Mouse (Mus musculus) midbrain, postnatal 0 days (tissue): ENCODE data around the gene Dock6. TPM values are rescaled to one million over a fixed set of nuclear protein-coding genes. Genes with fewer than 3 reads are reported as not detected.

Experiments used
- ATAC-seq: fragments of 200-750 bp; cut with Nextera tagmentation; 2 replicates; pipeline ENCODE4 v1.8.0; 2017; ENCODE audit warnings: moderate number of reproducible peaks, mild to moderate bottlenecking, moderate TSS enrichment, moderate library complexity; ENCODE audit not compliant: low FRiP score
- DNase-seq: peaks from one replicate; pipeline ENCODE4 v3.0.0-alpha.2; 2015; ENCODE audit warnings: low spot score
- H3K27ac ChIP-seq: fragments of 300-500 bp; sonication (generic); 2 replicates; pipeline ENCODE4 v1.5.1; 2014; ENCODE audit warnings: low read depth, mild to moderate bottlenecking, low read length, mixed read lengths
- H3K27me3 ChIP-seq: fragments of 300-500 bp; sonication (generic); 2 replicates; pipeline ENCODE4 v1.6.1; 2014; ENCODE audit warnings: low read length, control low read depth, mixed read lengths; ENCODE audit not compliant: insufficient read depth
- H3K36me3 ChIP-seq: fragments of 300-500 bp; sonication (generic); 2 replicates; pipeline ENCODE4 v1.6.1; 2014; ENCODE audit warnings: low read length, control low read depth, mixed read lengths; ENCODE audit not compliant: insufficient read depth
- H3K4me1 ChIP-seq: fragments of 300-500 bp; sonication (generic); 2 replicates; pipeline ENCODE4 v1.6.1; 2014; ENCODE audit warnings: mild to moderate bottlenecking, control low read depth, antibody characterized with exemption, low read length, mixed read lengths; ENCODE audit not compliant: insufficient read depth
- H3K4me2 ChIP-seq: fragments of 300-500 bp; sonication (generic); 2 replicates; pipeline ENCODE4 v1.6.1; 2014; ENCODE audit warnings: low read depth, mild to moderate bottlenecking, low read length, mixed read lengths; ENCODE audit not compliant: poor library complexity, severe bottlenecking
- H3K4me3 ChIP-seq: fragments of 300-500 bp; sonication (generic); 2 replicates; pipeline ENCODE4 v1.5.1; 2014; ENCODE audit warnings: low read depth, mild to moderate bottlenecking, low read length, moderate library complexity
- H3K9ac ChIP-seq: fragments of 300-500 bp; sonication (generic); replicated peaks from 2 replicates; pipeline ENCODE4 v1.6.1; 2014; ENCODE audit warnings: mild to moderate bottlenecking, low read length, moderate library complexity, mixed read lengths; ENCODE audit not compliant: poor library complexity, severe bottlenecking
- H3K9me3 ChIP-seq: fragments of 300-500 bp; sonication (generic); 2 replicates; pipeline ENCODE4 v1.6.1; 2016; ENCODE audit warnings: low read length, control low read depth
- CTCF ChIP-seq: IDR thresholded peaks from 2 replicates; pipeline ENCODE4 v1.5.1; 2016; ENCODE audit warnings: antibody characterized with exemption, mild to moderate bottlenecking
- WGBS: fragments of 180-500 bp; shearing (Covaris S2); extraction: QIAGEN DNeasy Blood & Tissue Kit; methylation state at CpG from one replicate; pipeline ENCODE4 v1.1.7; 2014; 5-methylcytosine and 5-hydroxymethylcytosine counted together
- microRNA-seq: library from miRNA; unstranded; fragments of <30 nt; microRNA quantifications from one replicate; pipeline ENCODE4, GENCODE M21; 2016; ENCODE audit warnings: borderline number of aligned reads
- polyA plus RNA-seq: library from polyadenylated mRNA; unstranded; fragments of >200 nt; fragmentation: Nextera tagmentation; extraction: Ambion mirVana; gene quantifications from 2 replicates; pipeline ENCODE4 v1.2.1, GENCODE M21; 2015
- total RNA-seq: library from RNA; depleted of rRNA; stranded (reverse); fragments of >200 nt; gene quantifications from 2 replicates; pipeline ENCODE4 v1.2.3, GENCODE M21; 2014; rRNA removed

Dock6 gene
- total and polyA plus RNA-seq, 2 experiments from 2014 or later, result 11.3 to 18.0 TPM

DNA sequence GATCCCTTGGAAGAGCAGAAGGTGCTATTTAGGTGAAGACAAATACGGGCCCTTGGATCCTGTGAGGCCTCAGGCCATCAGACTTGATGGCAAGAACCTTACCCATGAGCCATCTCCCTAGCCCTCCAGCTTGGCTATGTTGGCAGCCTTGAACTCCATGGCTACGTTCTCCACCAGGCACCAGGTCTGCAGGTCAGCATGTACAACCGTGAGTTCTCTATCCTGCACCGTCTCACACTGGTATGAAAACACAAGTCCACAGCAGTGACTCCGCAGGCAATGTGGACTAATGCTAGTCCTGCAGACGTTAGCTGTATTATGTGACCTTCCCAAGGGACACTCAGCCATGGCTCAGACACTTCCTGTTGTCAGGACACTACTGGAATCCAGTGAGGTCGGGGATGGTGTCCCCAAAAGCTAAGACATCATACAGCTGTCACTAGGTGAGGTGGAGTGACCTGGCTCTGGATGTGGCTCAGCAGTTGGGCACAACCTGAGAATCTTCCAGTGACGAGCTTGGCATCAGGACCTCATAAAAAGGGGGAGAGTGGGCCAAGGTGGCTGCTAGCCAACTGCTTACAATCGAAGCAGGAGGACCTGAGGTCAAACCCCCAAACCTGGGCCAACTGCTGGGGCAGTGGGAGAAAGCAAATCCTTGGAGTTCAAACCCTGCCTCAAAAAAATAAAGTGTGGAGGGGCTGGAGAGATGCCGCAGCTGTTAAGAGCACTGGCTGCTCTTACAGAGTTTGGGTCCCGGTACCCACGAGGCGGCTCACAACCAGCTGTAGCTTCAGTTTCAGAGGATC lies 97.7 kb downstream of the Dock6 start:
- Histone ChIP-seq H3K36me3 (no peaks in the 10 kb centered on the region), H3K4me2 (no peak overlapping the region), H3K4me3 (no peak overlapping the region), H3K27ac (no peak overlapping the region), H3K4me1 (peaks cover 2% of the 10 kb centered on the region; the same call in 1 of the 2 replicates), H3K9me3 (no peaks in the 10 kb centered on the region), H3K9ac (no peak overlapping the region), H3K27me3 (no peaks in the 10 kb centered on the region)
- TF ChIP-seq CTCF, result no peak
- ATAC-seq, result no peak
- DNase-seq, result no peak
- 80% methylated on average over 13 of the region's 13 CpGs for WGBS

DNA sequence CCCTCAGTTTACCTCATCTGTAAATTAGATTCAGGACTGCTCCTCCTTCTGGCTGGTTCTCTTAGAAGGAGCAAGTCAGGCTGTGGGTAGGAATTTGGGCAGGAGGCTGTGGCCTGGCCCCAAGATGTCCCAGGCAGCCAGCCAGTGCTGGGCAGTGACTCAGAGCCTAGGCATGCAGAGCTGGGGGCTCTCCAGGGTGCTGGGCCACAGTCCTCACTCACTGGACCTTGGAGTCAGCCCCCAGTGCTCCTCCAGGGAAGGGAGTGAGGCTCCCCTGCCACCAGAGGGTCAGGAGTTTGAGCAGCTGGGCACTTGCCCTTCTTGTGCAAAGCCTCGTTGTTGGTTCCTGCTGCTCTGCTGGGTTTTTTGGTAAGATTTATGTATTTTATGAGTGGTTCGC lies 98.4 kb downstream of the Dock6 start:
- H3K36me3 ChIP-seq, result peaks cover 6% of the 10 kb centered on the region; the same call in 1 of the 2 replicates
- DNase-seq (no peak), ATAC-seq (no peak)
- no peak overlapping the region for H3K27ac ChIP-seq
- H3K4me1 ChIP-seq, result no peaks in the 10 kb centered on the region
- no peak overlapping the region for H3K9ac ChIP-seq
- WGBS, result 79% methylated on average over 2 of the region's 2 CpGs
- no peaks in the 10 kb centered on the region for H3K9me3 ChIP-seq
- no peak for TF ChIP-seq CTCF
- H3K27me3 ChIP-seq, result no peaks in the 10 kb centered on the region
- H3K4me3 ChIP-seq, result no peak overlapping the region
- H3K4me2 ChIP-seq, result no peak overlapping the region

DNA sequence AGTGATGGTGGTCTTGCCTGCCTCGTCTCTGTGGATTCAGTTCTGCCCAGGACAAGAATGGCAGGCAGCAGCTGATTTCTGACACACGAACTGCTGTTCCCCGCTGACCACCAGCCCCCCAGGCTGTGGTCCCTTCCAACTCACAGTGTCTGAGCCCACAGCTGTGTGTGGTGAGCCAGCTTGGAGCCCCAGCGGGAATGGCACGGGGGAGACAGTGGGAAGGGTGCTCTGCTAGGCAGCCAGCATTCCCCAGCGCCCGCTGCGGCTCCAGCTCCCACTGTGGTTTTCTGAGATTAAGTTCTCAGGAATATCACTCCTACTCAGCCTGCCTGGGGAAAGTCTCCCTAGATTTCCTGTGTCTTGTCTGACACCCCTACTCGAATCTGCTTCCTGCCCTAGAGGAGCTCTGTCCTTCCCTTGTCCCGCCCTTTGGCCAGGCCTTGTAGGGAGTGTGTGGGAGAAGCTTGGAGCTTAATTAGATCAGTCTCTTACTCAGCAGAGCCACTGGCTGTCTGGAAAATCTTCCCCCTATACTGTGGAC lies 100.1 kb downstream of the Dock6 start:
- DNase-seq (no peak), ATAC-seq (no peak)
- TF ChIP-seq CTCF, result no peak
- WGBS, result 68% methylated on average over 10 of the region's 10 CpGs
- H3K9me3 ChIP-seq, result no peaks in the 10 kb centered on the region
- no peak overlapping the region for H3K4me3 ChIP-seq
- H3K36me3 ChIP-seq, result peaks cover 18% of the 10 kb centered on the region
- no peaks in the 10 kb centered on the region for H3K27me3 ChIP-seq
- H3K27ac ChIP-seq, result no peak overlapping the region
- H3K4me2 ChIP-seq, result no peak overlapping the region
- H3K4me1 ChIP-seq, result no peaks in the 10 kb centered on the region
- no peak overlapping the region for H3K9ac ChIP-seq

DNA sequence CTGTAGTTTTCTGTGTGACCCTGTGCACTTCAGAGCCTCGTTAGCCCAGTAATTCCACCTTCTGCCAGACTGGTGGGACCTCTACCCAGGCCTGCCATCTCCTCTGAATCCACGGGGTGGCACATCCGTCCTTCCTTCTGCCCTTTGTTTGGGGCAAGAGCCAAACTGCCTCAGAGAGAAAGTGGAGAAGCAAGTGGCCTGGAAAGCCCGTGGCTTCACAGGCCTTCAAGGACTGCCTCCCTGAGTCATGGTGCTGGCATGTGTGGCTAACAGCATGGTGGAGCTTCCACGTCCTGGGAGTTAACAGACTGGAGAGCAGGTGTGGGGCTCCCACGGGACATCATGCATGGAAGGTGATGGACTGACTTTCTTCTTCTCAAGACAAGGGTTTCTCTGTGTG lies 101.1 kb downstream of the Dock6 start:
- Histone ChIP-seq H3K4me2 (no peak overlapping the region), H3K4me3 (no peak overlapping the region), H3K27ac (no peak overlapping the region), H3K36me3 (peaks cover 28% of the 10 kb centered on the region), H3K4me1 (no peaks in the 10 kb centered on the region), H3K27me3 (no peaks in the 10 kb centered on the region), H3K9ac (no peak overlapping the region), H3K9me3 (no peaks in the 10 kb centered on the region)
- DNase-seq (peak; percentile 20), ATAC-seq (no peak)
- TF ChIP-seq CTCF, result peak; percentile 38
- 73% methylated on average over 6 of the region's 6 CpGs for WGBS

DNA sequence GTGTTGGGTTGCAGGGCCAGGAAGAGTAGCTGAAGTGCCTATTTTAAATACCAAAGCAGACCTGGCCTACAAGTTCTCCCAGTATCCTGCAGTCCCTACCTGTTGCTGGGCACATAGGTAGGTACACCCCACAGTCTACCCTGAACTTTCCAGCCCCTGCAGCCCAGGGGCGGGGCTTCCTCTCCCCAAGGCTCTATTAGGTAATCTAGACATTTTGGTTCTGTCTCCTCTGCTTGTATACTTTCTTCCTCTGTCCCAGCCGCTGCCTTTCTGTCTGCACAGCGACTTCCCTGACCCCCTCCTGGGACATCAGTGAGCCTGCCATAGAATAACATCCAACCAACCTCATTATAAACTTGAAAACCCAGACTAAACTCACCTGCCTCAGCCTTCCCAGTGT lies 102.1 kb downstream of the Dock6 start:
- no peak overlapping the region for H3K9ac ChIP-seq

More for the DNA sequence above, 102.1 kb downstream of the Dock6 start:
- TF ChIP-seq CTCF, result no peak
- Histone ChIP-seq H3K4me1 (no peaks in the 10 kb centered on the region), H3K4me3 (no peak overlapping the region), H3K9me3 (no peaks in the 10 kb centered on the region), H3K4me2 (no peak overlapping the region), H3K27ac (no peak overlapping the region), H3K36me3 (peaks cover 37% of the 10 kb centered on the region), H3K27me3 (no peaks in the 10 kb centered on the region)
- DNase-seq, result no peak
- ATAC-seq, result no peak
- 77% methylated on average over 3 of the region's 3 CpGs for WGBS

Small RNAs within 50 kb of the gene (microRNA-seq; reads per million reads assigned to microRNA genes)
- 8.4 reads per million, percentile 18 among the genes with 10 or more reads in this experiment for gene Mir7083

Other genes with a start within 250 kb of the Dock6 start
- gene Smarca4, start 236.5 kb downstream of the Dock6 start, total RNA-seq, result 173 and 195 TPM in 2 replicates
- 80.8 and 84.9 TPM in 2 replicates for gene Smarca4, start 236.5 kb downstream of the Dock6 start, polyA plus RNA-seq
- gene Ldlr, start 129.2 kb downstream of the Dock6 start, total RNA-seq, result 16.7 and 27.7 TPM in 2 replicates
- gene Ldlr, start 129.2 kb downstream of the Dock6 start, polyA plus RNA-seq, result 9.6 and 10.3 TPM in 2 replicates
- 5.5 and 6.6 TPM in 2 replicates for gene Spc24, start 92.3 kb downstream of the Dock6 start, total RNA-seq
- gene Spc24, start 92.3 kb downstream of the Dock6 start, polyA plus RNA-seq, result 6.3 and 8.2 TPM in 2 replicates
- 14.9 and 15.2 TPM in 2 replicates for gene Kank2, start 53.9 kb downstream of the Dock6 start, total RNA-seq
- gene Kank2, start 53.9 kb downstream of the Dock6 start, polyA plus RNA-seq, result 2.9 TPM in 2 replicates
- gene Angptl8, start 17.1 kb downstream of the Dock6 start, total RNA-seq, result not detected in 2 replicates
- 0.20 and 0.48 TPM in 2 replicates for gene Angptl8, start 17.1 kb downstream of the Dock6 start, polyA plus RNA-seq
- 15.9 and 26.0 TPM in 2 replicates for gene Rab3d, start 65.6 kb upstream of the Dock6 start, total RNA-seq
- gene Rab3d, start 65.6 kb upstream of the Dock6 start, polyA plus RNA-seq, result 17.4 and 18.1 TPM in 2 replicates
- 6.6 and 12.2 TPM in 2 replicates for gene Ccdc159, start 74.8 kb upstream of the Dock6 start, total RNA-seq
- gene Ccdc159, start 74.8 kb upstream of the Dock6 start, polyA plus RNA-seq, result 4.7 and 5.2 TPM in 2 replicates
- 32.1 and 50.9 TPM in 2 replicates for gene Tmem205, start 74.9 kb upstream of the Dock6 start, total RNA-seq
- 44.2 and 50.1 TPM in 2 replicates for gene Tmem205, start 74.9 kb upstream of the Dock6 start, polyA plus RNA-seq
- 129 and 165 TPM in 2 replicates for gene Plppr2, start 84.4 kb upstream of the Dock6 start, total RNA-seq
- 129 and 136 TPM in 2 replicates for gene Plppr2, start 84.4 kb upstream of the Dock6 start, polyA plus RNA-seq
- gene Swsap1, start 103.1 kb upstream of the Dock6 start, total RNA-seq, result 33.7 and 38.6 TPM in 2 replicates
- 7.1 and 8.0 TPM in 2 replicates for gene Swsap1, start 103.1 kb upstream of the Dock6 start, polyA plus RNA-seq
- gene Epor, start 110.9 kb upstream of the Dock6 start, total RNA-seq, result 2.7 TPM in 1 of 2 replicates, not detected in the other
- gene Epor, start 110.9 kb upstream of the Dock6 start, polyA plus RNA-seq, result 1.7 and 1.9 TPM in 2 replicates
- 0.76 and 2.8 TPM in 2 replicates for gene Rgl3, start 136.8 kb upstream of the Dock6 start, total RNA-seq
- gene Rgl3, start 136.8 kb upstream of the Dock6 start, polyA plus RNA-seq, result 0.85 and 1.1 TPM in 2 replicates
- gene Ccdc151, start 150.0 kb upstream of the Dock6 start, total RNA-seq, result 4.3 and 5.8 TPM in 2 replicates
- gene Ccdc151, start 150.0 kb upstream of the Dock6 start, polyA plus RNA-seq, result 5.0 and 5.1 TPM in 2 replicates
- gene Prkcsh, start 150.2 kb upstream of the Dock6 start, total RNA-seq, result 71.9 and 85.8 TPM in 2 replicates
- gene Prkcsh, start 150.2 kb upstream of the Dock6 start, polyA plus RNA-seq, result 62.8 and 64.9 TPM in 2 replicates
- gene Elavl3, start 199.4 kb upstream of the Dock6 start, total RNA-seq, result 215 and 239 TPM in 2 replicates
- gene Elavl3, start 199.4 kb upstream of the Dock6 start, polyA plus RNA-seq, result 75.2 and 78.7 TPM in 2 replicates
- 4.1 TPM in 1 of 2 replicates, not detected in the other for gene Gm49318, start 218.6 kb upstream of the Dock6 start, total RNA-seq
- 0.25 and 0.36 TPM in 2 replicates for gene Gm49318, start 218.6 kb upstream of the Dock6 start, polyA plus RNA-seq
- gene Zfp653, start 218.7 kb upstream of the Dock6 start, total RNA-seq, result 30.0 and 33.1 TPM in 2 replicates
- 14.2 and 15.1 TPM in 2 replicates for gene Zfp653, start 218.7 kb upstream of the Dock6 start, polyA plus RNA-seq
- gene Ecsit, start 232.8 kb upstream of the Dock6 start, total RNA-seq, result 49.6 and 56.3 TPM in 2 replicates
- gene Ecsit, start 232.8 kb upstream of the Dock6 start, polyA plus RNA-seq, result 55.0 and 57.2 TPM in 2 replicates
- 1.2 and 1.3 TPM in 2 replicates for gene Cnn1, start 246.6 kb upstream of the Dock6 start, total RNA-seq
- gene Cnn1, start 246.6 kb upstream of the Dock6 start, polyA plus RNA-seq, result 0.77 and 0.92 TPM in 2 replicates